Mouse (Mus musculus) embryo, embryonic 10.5 days (tissue): ENCODE results near the gene Cdkal1.
A peak's percentile ranks its signal among the peaks of the same experiment; 100 is the strongest.

Experiments
- DNase-seq: peaks from one replicate; pipeline ENCODE4 v3.0.0-alpha.2; 2015; ENCODE audit warnings: low spot score

Gene Cdkal1

DNA sequence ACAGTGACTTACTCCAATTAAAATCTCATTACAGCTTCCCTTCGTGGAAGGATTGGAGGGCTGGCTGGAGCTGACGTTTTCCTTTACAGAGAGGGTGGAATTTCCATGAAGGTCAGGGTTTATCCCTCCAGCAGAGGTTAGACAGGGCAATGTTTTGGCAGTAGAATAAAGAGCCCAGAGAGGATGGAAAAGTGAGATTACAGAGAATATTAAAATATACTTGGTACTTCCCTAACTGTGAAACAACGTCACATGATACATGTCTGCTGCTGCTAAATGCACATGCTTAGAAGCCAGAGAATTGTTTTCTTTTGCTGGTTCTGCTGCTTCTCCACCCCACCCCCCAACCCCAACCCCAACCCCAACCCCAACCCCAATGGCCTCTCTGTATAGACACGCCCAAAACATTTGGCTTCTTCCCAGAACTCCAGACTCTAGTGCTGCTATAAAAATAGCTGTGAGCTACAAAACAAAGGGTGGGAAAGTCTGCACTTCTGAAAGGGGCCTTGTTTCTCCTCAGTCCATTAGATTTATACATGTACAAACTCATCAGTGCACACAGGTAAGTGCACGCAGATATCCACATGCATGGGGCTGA is 677.5 kb downstream of the Cdkal1 start:
- no peak for DNase-seq

DNA sequence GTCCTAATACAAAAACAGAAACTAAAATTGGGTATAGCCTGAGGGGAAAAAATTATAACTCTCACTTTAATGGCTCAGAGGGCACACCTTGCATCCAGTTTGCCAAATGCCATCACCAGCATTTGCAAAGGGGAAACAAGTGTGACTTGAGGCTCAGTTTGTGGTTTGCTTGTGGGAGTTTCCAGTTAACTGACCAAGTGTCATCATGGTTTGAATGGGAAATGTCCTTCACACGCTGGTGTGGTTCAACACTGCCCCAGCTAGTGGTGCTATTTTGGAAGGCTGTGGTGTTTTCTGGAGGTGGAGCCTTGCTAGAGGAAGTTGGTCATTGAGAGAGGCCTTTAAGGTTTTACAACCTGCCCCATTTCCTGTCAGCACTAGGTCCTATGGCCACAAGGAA is 686.1 kb downstream of the Cdkal1 start:
- no peak for DNase-seq

DNA sequence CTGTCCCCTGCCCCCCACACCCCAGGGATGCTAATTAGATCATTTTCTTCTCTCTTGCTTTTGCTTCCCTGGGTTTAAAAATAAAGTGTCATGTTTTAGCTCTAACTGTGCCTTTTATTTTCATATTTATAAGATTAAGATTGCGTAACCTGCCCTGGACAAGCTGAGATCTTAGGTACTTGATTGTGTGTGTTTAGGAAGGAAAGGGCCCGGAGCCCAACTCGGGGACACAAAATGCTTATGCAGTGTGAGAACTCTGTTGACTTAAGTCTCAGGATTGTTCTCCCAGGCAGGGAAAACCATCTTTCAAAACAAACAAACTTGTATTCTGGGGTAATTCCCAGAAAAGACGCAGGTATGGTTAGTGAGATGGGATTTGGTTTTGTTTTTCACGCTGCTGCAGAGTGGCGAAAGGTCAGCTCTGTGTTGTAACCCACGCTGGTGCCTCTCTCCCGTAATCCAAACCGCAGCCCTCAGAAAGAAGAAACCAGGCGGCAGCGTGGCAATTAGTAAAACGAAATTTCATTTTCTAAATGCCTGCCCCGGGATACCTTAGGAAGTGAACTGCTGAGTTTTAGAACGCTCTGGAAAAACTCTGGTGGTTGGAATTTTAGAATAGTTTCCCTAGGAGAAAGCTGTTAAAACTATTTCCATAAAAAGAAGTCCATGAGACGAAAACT is 690.5 kb downstream of the Cdkal1 start:
- peak; percentile 21 for DNase-seq

DNA sequence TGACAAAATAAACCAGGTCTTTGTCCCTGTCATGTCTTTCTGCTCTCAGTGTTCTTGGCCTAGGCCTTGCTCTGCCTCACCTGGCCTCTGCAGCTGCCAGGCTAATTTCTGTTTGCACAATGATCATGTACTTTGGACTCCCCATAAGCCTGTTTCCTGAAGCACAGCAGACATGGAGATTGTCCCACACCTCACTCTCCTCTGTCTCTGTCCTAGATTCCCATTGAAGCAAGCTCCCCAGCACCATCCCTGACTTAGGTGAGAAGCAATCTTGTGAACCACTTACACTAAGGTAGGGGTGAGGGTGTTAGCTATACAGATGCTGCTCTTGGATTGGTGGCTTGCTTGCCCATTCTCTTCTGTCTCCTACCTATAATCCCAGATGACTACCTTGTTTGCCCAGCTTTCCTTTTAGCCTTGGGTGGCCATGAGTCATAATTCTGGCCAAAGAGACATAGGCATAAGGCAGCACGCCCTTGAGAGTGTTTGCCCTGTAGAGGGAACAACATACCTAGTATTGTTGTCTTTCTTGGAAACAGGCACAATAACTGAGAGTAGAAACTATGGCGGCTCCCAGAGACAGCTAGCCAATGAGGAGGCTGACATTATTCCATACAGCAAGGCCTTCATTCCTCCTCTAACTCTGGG is 692.5 kb downstream of the Cdkal1 start:
- DNase-seq, result no peak

DNA sequence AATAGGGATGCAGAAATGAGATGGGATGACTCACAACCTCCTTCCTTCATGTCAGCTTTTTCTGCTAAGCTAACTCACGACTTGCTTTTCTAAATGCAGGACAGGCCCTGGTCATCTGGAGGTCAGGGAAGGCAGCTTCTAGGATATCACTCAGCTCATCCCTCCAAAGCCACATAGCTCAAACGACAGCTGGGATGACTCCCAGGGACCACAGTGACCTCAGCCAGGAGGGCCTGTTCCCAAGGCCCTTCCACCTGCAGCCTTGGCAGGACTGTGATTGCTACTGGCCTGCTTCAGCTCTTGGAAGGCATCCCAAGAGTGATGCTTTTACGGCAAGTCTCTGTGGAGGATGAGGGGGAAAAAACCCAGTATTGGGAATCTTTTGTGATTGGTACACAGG is 693.0 kb downstream of the Cdkal1 start:
- DNase-seq, result no peak

DNA sequence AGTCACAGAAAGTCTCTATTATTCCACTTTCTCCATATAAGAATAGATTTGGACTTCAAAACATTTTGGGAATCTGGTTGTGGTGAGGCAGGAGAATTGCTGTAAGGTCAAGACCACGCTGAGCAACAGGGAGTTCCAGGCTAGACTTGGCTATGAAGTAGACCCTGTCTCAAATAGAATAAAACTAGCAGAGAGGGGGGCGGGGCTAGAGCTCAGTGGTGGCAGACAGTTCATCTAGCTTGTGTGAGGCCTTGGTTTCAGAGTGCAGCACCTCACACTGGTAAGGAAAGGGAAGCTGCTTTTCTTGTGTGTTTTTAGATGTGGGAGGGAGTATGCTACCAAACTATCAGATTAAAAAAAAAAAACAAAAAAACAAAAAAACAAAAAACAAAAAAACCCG is 694.0 kb downstream of the Cdkal1 start:
- DNase-seq, result no peak

DNA sequence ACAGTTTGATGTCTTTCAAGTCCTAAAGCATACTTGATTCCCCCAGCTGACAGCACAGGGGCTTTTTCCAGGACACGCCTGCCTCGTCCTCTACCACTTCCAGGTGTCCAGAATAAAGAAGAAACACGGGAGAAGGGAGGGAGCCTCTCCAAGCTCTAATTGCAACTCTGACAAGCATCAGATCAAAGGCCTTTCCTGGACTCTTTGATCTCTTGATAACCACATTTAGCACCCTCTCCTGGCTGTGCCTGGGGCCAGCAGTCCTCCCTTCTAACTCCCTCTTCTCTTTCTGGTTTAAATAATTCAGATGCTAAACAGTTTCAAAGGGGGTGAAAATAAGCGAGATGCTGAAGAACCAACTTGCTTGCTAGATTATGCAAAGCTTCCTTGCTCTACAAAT is 698.8 kb downstream of the Cdkal1 start:
- DNase-seq, result peak; percentile 30

DNA sequence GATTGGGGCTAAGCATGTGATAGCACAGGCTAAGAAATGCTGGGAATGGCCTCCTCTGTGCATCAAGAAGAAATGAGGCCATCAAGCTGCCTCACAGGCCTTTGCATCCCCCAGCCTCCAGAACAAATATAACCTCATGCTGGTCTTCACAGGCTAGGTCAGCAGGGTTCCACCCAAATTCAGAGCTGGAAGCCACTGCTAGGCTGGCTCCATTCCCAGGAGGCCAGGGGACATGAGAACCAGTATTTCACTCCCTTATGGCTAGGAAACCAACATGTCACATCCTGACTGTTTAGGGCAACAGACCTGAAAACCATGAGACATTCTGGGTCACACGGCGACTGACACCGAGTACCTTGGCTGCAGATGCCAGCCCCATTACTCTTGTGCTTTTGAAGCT is 700.2 kb downstream of the Cdkal1 start:
- DNase-seq, result no peak

DNA sequence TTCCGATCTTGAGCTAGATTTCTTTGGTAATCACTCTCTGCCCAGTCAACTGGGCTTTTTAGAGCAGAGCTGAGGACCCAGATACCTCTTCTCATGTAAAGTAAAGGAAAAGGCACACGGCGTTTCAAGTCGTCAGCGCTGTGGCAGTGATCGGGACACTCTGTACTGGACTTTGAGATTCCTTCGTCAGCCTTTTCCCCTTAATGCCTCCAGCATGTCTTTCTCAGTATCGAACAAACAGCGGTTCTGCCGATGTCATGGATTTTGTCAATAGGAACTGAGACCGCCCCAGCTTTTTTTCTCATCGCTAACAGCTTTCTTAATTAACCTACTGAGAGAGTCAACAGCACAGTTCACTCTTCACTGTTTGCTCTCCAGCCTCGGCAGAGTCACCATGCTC is 705.4 kb downstream of the Cdkal1 start:
- DNase-seq, result no peak

DNA sequence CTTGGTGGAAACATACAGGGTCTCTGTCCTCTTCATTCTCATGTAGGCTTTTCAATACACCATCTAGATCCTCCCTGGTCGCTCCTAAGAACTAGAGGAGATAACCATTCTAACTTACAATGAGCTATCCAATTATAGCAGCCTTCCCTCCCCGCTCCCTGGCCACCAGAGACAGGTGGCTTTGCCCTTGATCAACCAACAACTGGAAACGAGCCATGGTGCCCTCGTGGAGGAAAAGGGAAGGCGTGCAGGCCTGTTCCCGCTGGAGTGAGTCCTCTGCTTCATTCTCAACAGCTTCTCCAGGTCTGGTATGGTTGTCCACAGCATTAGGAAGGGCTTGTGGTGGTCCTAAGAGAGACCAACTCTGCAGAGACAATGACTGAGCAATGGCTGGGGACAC is 706.1 kb downstream of the Cdkal1 start:
- DNase-seq, result no peak

DNA sequence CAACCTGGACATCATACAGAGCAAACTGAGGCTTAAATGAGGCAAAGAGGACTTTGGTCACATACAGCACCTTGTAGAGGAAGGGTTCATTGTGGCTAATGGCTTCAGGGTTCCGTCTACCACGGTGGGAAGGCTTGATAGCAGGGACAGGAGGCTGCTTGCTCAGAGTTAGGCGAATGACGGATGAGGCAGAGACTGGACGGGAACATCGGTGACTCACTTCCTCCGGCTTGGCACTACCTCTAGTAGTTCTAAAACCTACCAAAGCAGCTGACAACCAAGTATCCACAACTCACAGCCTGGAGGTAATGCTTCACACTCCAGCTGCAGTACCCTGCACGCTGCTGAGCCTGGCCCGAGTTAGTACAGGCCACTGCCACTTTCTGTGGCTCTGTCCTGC is 706.9 kb downstream of the Cdkal1 start:
- DNase-seq, result no peak
